Mouse (Mus musculus) stomach, embryonic 14.5 days (tissue): ENCODE results near the gene Rasgrf1. TPM values are rescaled to one million over a fixed set of nuclear protein-coding genes. Genes with fewer than 3 reads are reported as not detected.

Experiments
- ATAC-seq: fragments of 200-750 bp; cut with Nextera tagmentation; 2 replicates; pipeline ENCODE4 v1.8.0; 2017; ENCODE audit warnings: low read depth, moderate TSS enrichment; ENCODE audit not compliant: insufficient number of reproducible peaks, insufficient read depth, low FRiP score
- H3K27ac ChIP-seq: fragments of 300-500 bp; sonication (generic); 2 replicates; pipeline ENCODE4 v1.5.1; 2014; ENCODE audit warnings: mild to moderate bottlenecking, low read length, moderate library complexity, mixed read lengths
- H3K27me3 ChIP-seq: fragments of 300-500 bp; sonication (generic); 2 replicates; pipeline ENCODE4 v1.6.1; 2014; ENCODE audit warnings: low read length, control low read depth, mixed read lengths; ENCODE audit not compliant: control insufficient read depth, insufficient read depth
- H3K36me3 ChIP-seq: fragments of 300-500 bp; sonication (generic); 2 replicates; pipeline ENCODE4 v1.6.1; 2014; ENCODE audit warnings: mild to moderate bottlenecking, control low read depth, low read length, moderate library complexity, mixed read lengths; ENCODE audit not compliant: control insufficient read depth, insufficient read depth
- H3K4me1 ChIP-seq: fragments of 300-500 bp; sonication (generic); 2 replicates; pipeline ENCODE4 v1.6.1; 2014; ENCODE audit warnings: low read length, control low read depth, mixed read lengths; ENCODE audit not compliant: control insufficient read depth, insufficient read depth
- H3K4me2 ChIP-seq: fragments of 300-500 bp; sonication (generic); replicated peaks from 2 replicates; pipeline ENCODE4 v1.6.1; 2014; ENCODE audit warnings: low read depth, low read length, control low read depth
- H3K4me3 ChIP-seq: fragments of 300-500 bp; sonication (generic); 2 replicates; pipeline ENCODE4 v1.5.1; 2014; ENCODE audit warnings: low read depth, low read length, control low read depth
- H3K9ac ChIP-seq: fragments of 300-500 bp; sonication (generic); replicated peaks from 2 replicates; pipeline ENCODE4 v1.6.1; 2014; ENCODE audit warnings: low read depth, mild to moderate bottlenecking, control low read depth, low read length, moderate library complexity, mixed read lengths
- H3K9me3 ChIP-seq: fragments of 300-500 bp; sonication (generic); 2 replicates; pipeline ENCODE4 v1.6.1; 2016; ENCODE audit warnings: low read depth, low read length, control low read depth; ENCODE audit not compliant: control insufficient read depth
- WGBS: fragments of 180-500 bp; shearing (Covaris S2); extraction: QIAGEN DNeasy Blood & Tissue Kit; methylation state at CpG from one replicate; pipeline ENCODE4 v1.1.7; 2014; 5-methylcytosine and 5-hydroxymethylcytosine counted together
- polyA plus RNA-seq: library from polyadenylated mRNA; unstranded; fragments of >200 nt; fragmentation: Nextera tagmentation; extraction: Ambion mirVana; gene quantifications from 2 replicates; pipeline ENCODE4 v1.2.1, GENCODE M21; 2014

Rasgrf1 gene
- polyA plus RNA-seq, 1 experiment from 2014 or later, result 0.46 TPM

DNA sequence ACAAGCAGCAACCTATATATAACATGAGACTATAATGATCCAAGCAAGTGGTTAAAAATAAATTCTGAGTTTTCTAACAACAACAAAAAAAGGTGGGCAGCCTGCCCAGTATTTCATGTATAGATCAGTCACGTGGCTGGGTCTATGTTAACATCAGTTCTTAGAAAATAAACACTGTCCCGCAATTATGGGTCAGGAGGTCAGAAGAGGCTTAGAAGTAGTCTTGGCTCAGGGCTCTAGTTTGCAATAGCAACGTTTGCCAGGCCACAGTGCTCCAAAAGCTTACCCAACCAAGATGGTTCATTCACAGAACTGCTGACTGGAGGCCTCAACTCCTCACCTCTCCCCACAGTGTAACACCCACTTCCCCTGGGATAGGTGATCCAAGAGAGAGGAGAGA lies 69.5 kb downstream of the Rasgrf1 start:
- H3K27ac ChIP-seq, result no peak overlapping the region

DNA sequence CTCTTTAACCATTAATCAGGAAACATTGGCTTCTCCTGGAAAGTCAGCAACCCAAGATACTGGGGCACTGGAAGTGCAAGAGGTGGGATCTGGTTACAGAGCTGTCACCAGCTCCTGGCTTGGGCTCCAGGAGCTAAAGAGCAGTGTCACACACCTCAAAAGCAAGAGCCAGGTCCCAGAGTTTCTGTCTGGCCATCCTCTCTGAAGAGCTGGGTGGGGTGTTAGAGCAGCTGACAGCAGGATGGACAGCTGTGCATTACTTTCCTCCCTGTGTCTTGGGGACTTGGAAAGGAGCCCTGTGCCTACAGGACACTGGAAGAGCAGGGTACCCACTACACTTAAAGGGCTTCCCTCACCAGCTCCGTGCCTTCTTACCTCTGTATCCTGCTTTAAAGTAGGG lies 72.5 kb downstream of the Rasgrf1 start:
- Histone ChIP-seq H3K4me3 (no peak overlapping the region), H3K27ac (no peak overlapping the region), H3K9me3 (no peaks in the 10 kb centered on the region), H3K4me1 (0 out of 2 replicates have a peak, but pooled peaks cover 6% of the 10 kb centered on the region), H3K4me2 (no peak overlapping the region), H3K9ac (no peak overlapping the region), H3K27me3 (no peaks in the 10 kb centered on the region), H3K36me3 (no peaks in the 10 kb centered on the region)
- no peak for ATAC-seq
- WGBS, result 74% methylated on average over 1 of the region's 1 CpGs

More for the DNA sequence above, 69.5 kb downstream of the Rasgrf1 start:
- WGBS, result 6% methylated on average over 3 of the region's 3 CpGs
- Histone ChIP-seq H3K36me3 (no peaks in the 10 kb centered on the region), H3K27me3 (no peaks in the 10 kb centered on the region), H3K4me1 (0 out of 2 replicates have a peak, but pooled peaks cover 6% of the 10 kb centered on the region), H3K4me2 (no peak overlapping the region), H3K9me3 (no peaks in the 10 kb centered on the region), H3K4me3 (no peak overlapping the region), H3K9ac (no peak overlapping the region)
- ATAC-seq, result peak; percentile 36; the same call in 1 of the 2 replicates

DNA sequence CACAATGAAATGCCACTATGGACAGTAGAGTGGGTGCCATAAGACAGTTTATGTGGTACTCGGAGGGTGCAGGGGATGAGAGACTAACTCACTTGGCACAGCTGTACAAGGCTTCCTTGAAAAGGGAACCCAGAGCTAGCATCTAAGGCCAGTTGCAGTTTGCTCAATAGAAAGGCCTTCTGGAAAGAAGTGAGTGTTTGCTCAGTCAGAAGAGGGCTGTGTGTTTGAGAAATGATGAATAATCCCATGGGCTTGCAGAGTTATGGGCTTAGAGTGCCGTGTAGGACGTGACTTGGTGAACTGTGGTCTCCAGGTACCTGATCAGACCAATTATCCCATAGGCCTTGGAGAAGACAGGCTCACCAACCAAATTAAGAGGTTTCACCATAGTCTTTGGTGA lies 78.3 kb downstream of the Rasgrf1 start:
- H3K27me3 ChIP-seq, result no peaks in the 10 kb centered on the region
- no peak overlapping the region for H3K4me3 ChIP-seq
- H3K4me2 ChIP-seq, result no peak overlapping the region
- H3K9ac ChIP-seq, result no peak overlapping the region
- 83% methylated on average over 3 of the region's 3 CpGs for WGBS
- no peak for ATAC-seq
- H3K9me3 ChIP-seq, result no peaks in the 10 kb centered on the region
- H3K4me1 ChIP-seq, result no peaks in the 10 kb centered on the region
- no peaks in the 10 kb centered on the region for H3K36me3 ChIP-seq
- no peak overlapping the region for H3K27ac ChIP-seq

DNA sequence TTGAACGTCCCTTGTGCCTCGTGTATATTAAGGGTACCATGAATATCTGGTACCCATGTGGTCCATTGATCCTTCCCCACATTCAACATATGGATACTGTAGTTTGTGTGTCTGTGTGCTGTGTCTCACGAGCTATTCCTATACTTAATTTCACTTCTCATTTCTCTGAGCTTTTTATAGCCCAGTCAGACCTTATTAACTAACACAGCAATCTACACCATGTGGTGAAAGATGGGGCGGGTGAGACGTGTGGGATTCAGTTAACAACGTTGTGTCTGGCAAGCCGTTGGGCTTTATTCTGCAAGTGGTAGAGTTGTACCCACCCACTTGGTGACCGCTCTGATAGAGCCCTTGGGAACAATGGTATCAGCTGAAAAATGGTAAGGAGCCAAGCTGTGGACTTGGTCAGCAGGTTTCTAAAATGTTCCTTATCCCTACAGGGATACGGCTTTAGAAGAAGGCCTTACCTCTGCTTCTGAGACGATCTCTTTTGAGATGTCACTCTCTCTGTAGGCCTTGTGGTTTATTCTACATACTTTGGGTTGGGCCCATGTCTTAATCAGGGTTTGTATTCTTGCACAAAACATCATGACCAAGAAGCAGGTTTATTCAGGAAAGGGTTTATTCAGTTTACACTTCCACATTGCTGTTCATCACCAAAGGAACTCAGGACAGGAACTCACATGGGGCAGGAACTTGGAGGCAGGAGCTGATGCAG lies 79.3 kb downstream of the Rasgrf1 start:
- Histone ChIP-seq H3K9ac (no peak overlapping the region), H3K4me1 (no peaks in the 10 kb centered on the region), H3K4me2 (no peak overlapping the region), H3K27ac (no peak overlapping the region), H3K27me3 (no peaks in the 10 kb centered on the region), H3K36me3 (no peaks in the 10 kb centered on the region), H3K4me3 (no peak overlapping the region), H3K9me3 (no peaks in the 10 kb centered on the region)
- WGBS, result 84% methylated on average over 10 of the region's 10 CpGs
- ATAC-seq, result no peak

DNA sequence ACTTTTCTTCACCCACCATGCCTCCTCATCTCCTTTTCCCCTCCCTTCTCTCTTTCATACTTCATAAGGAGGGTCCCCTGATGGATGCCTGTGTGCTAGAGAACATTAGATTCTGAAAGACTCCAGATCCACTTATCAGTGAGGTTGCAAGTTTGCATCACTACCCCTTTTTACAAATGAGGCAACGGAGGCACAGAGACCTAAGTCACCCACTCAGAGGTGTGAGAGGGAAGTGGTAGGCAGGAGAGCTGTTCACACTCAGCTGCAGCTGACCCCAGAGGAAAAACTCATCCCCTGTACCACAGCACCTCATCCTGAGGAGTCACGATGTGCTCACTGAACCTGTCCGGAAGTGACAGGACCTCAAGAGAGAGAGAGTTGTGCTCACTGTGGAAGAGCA lies 96.7 kb downstream of the Rasgrf1 start:
- Histone ChIP-seq H3K9me3 (no peaks in the 10 kb centered on the region), H3K4me2 (no peak overlapping the region), H3K9ac (no peak overlapping the region), H3K27ac (no peak overlapping the region), H3K4me3 (no peak overlapping the region), H3K4me1 (no peaks in the 10 kb centered on the region), H3K27me3 (no peaks in the 10 kb centered on the region), H3K36me3 (no peaks in the 10 kb centered on the region)
- WGBS, result 73% methylated on average over 3 of the region's 3 CpGs
- no peak for ATAC-seq

DNA sequence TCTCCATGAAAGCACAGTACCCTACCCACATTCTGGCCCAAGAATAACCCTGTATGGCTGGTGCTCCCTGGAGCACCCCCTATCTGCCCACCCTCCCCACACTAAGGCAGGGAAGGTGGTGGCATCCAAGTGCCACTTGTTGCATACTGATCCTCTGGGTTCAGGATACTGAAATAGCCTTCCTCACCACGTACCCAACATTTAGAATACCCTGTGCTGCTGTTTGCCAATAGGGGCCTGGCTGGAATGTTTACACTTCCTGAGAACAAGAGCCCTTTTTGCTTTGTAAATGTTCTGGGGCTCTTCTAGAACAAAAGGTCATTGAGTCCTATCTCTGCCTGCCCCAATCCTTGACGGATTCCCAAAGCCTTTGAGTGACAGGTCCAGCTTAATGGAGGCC lies 97.4 kb downstream of the Rasgrf1 start:
- H3K27ac ChIP-seq, result no peak overlapping the region
- no peak overlapping the region for H3K4me3 ChIP-seq
- no peaks in the 10 kb centered on the region for H3K36me3 ChIP-seq
- H3K4me2 ChIP-seq, result no peak overlapping the region
- ATAC-seq, result no peak
- no peaks in the 10 kb centered on the region for H3K27me3 ChIP-seq
- H3K9ac ChIP-seq, result no peak overlapping the region
- WGBS, result 28% methylated on average over 2 of the region's 2 CpGs
- H3K4me1 ChIP-seq, result no peaks in the 10 kb centered on the region
- H3K9me3 ChIP-seq, result no peaks in the 10 kb centered on the region

DNA sequence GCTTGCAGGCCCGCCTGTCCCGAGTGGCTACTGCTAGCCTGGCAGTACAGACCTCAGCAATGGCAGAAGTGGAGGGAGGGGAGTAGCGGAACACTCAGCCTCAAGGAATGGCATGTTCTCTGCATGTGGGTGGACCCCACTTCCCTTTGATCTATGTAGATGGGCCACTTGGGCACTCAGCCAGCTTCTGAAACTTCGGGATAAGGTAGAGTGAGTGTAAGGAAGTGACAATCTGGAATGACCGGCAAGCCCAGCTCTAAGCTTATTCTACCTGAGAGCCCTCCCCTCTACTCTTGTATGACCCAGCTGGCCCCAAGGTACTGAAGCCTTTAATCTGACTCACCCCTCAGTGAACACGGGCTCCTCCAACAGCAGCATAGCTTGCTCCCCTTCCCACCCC lies 98.4 kb downstream of the Rasgrf1 start:
- Histone ChIP-seq H3K4me2 (no peak overlapping the region), H3K4me1 (no peaks in the 10 kb centered on the region), H3K27me3 (no peaks in the 10 kb centered on the region), H3K9ac (no peak overlapping the region), H3K9me3 (no peaks in the 10 kb centered on the region), H3K27ac (no peak overlapping the region), H3K4me3 (no peak overlapping the region), H3K36me3 (no peaks in the 10 kb centered on the region)
- ATAC-seq, result peak; percentile 44; the same call in 1 of the 2 replicates
- 79% methylated on average over 6 of the region's 6 CpGs for WGBS

DNA sequence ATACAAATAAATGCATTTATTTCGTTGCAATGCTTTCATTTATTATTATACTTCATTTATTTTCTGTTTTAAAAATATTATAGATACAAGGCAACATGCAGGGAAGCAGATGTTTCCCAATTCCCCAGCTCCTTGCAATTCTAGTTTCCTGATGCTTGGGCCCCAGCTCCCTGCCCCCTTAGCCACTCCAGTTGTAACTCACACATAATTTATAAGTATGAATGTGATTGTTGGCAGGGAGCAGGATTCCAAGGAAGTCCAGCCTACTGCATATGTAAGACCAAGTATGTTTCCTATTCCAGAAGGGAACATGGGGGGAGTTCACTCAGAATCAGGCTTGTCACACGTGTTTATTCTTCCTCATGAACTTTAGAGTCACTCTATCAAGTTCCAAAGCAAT lies 102.1 kb downstream of the Rasgrf1 start:
- 62% methylated on average over 2 of the region's 2 CpGs for whole genome bisulfite sequencing
- ATAC-seq, result no peak
- Histone ChIP-seq H3K4me2 (no peak overlapping the region), H3K9me3 (no peaks in the 10 kb centered on the region), H3K27me3 (no peaks in the 10 kb centered on the region), H3K4me3 (no peak overlapping the region), H3K9ac (no peak overlapping the region), H3K36me3 (no peaks in the 10 kb centered on the region), H3K4me1 (no peaks in the 10 kb centered on the region), H3K27ac (no peak overlapping the region)

DNA sequence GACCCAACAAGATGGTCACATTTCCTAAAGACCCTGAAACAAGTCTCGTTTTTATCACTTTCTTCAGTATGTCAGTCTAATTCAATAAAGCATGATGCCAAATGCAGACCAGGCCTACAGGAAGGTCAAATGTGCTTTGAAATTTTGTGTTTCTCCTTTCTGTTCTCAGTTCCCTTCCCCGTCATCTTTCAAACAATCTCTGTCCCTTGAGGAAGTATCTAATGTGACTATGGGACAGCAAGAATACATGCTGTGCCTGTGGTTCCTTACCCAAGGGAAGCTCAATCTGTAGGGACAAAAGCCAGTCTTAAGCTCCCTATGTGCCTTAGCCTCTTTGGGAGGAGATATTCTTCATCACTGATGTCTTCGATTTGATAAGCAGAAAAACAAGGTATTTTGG lies 104.9 kb downstream of the Rasgrf1 start:
- Histone ChIP-seq H3K9me3 (no peaks in the 10 kb centered on the region), H3K9ac (no peak overlapping the region), H3K4me1 (no peaks in the 10 kb centered on the region), H3K4me2 (no peak overlapping the region), H3K36me3 (no peaks in the 10 kb centered on the region), H3K27me3 (no peaks in the 10 kb centered on the region), H3K4me3 (no peak overlapping the region), H3K27ac (no peak overlapping the region)
- no peak for ATAC-seq
- WGBS, result 82% methylated on average over 3 of the region's 3 CpGs
